Mouse (Mus musculus) intestine, embryonic 16.5 days (tissue): ENCODE measurements around the gene Ube2j2. TPM values are rescaled to one million over a fixed set of nuclear protein-coding genes. Genes with fewer than 3 reads are reported as not detected.

Source experiments
- ATAC-seq: fragments of 200-750 bp; cut with Nextera tagmentation; 2 replicates; pipeline ENCODE4 v1.8.0; 2017; ENCODE audit warnings: moderate TSS enrichment, moderate library complexity
- H3K27ac ChIP-seq: fragments of 300-500 bp; sonication (generic); 2 replicates; pipeline ENCODE4 v1.5.1; 2014; ENCODE audit warnings: mild to moderate bottlenecking, low read length
- H3K27me3 ChIP-seq: fragments of 300-500 bp; sonication (generic); replicated peaks from 2 replicates; pipeline ENCODE4 v1.6.1; 2014; ENCODE audit warnings: low read length, control low read depth, mixed read lengths; ENCODE audit not compliant: control insufficient read depth, insufficient read depth
- H3K36me3 ChIP-seq: fragments of 300-500 bp; sonication (generic); 2 replicates; pipeline ENCODE4 v1.6.1; 2014; ENCODE audit warnings: low read length, control low read depth; ENCODE audit not compliant: control insufficient read depth, insufficient read depth
- H3K4me1 ChIP-seq: fragments of 300-500 bp; sonication (generic); 2 replicates; pipeline ENCODE4 v1.6.1; 2014; ENCODE audit warnings: low read length, control low read depth, mixed read lengths; ENCODE audit not compliant: control insufficient read depth, insufficient read depth
- H3K4me2 ChIP-seq: fragments of 300-500 bp; sonication (generic); 2 replicates; pipeline ENCODE4 v1.6.1; 2014; ENCODE audit warnings: low read depth, low read length, control low read depth
- H3K4me3 ChIP-seq: fragments of 300-500 bp; sonication (generic); 2 replicates; pipeline ENCODE4 v1.5.1; 2014; ENCODE audit warnings: mild to moderate bottlenecking, low read length
- H3K9ac ChIP-seq: fragments of 300-500 bp; sonication (generic); 2 replicates; pipeline ENCODE4 v1.6.1; 2014; ENCODE audit warnings: low read depth, low read length
- H3K9me3 ChIP-seq: fragments of 300-500 bp; sonication (generic); 2 replicates; pipeline ENCODE4 v1.6.1; 2016; ENCODE audit warnings: low read length, control low read depth; ENCODE audit not compliant: control insufficient read depth
- WGBS: fragments of 180-500 bp; shearing (Covaris S2); extraction: QIAGEN DNeasy Blood & Tissue Kit; methylation state at CpG from one replicate; pipeline ENCODE4 v1.1.7; 2014; 5-methylcytosine and 5-hydroxymethylcytosine counted together
- microRNA-seq: library from miRNA; unstranded; fragments of <30 nt; microRNA quantifications from one replicate; pipeline ENCODE4, GENCODE M21; 2016
- polyA plus RNA-seq: library from polyadenylated mRNA; unstranded; fragments of >200 nt; fragmentation: Nextera tagmentation; extraction: Ambion mirVana; gene quantifications from 2 replicates; pipeline ENCODE4 v1.2.1, GENCODE M21; 2015

Gene Ube2j2
- polyA plus RNA-seq, 1 experiment from 2014 or later: 89.5 TPM

GRCm38 (mm10) chr4:156008369-156008768 lies 64.7 kb downstream of the Ube2j2 start:
- Histone ChIP-seq H3K4me3 (no peak overlapping the region), H3K4me1 (no peaks in the 10 kb centered on the region), H3K9me3 (no peaks in the 10 kb centered on the region), H3K27me3 (no peaks in the 10 kb centered on the region), H3K4me2 (no peak overlapping the region), H3K27ac (no peak overlapping the region), H3K9ac (no peak overlapping the region), H3K36me3 (peaks cover 23% of the 10 kb centered on the region)
- WGBS: 94% methylated on average over 4 of the region's 4 CpGs
- ATAC-seq: no peak

Small RNA genes within 50 kb of the gene (microRNA-seq; reads per million reads assigned to microRNA genes)
- not detected for gene Gm22991

Other genes with a start within 250 kb of the Ube2j2 start
- gene Fndc10, start 249.5 kb upstream of the Ube2j2 start, polyA plus RNA-seq: 1.9 and 2.0 TPM in 2 replicates
- 155 and 163 TPM in 2 replicates for gene Ssu72, start 239.0 kb upstream of the Ube2j2 start, polyA plus RNA-seq
- 0.16 and 0.23 TPM in 2 replicates for gene Tmem240, start 209.0 kb upstream of the Ube2j2 start, polyA plus RNA-seq
- gene Atad3a, start 182.7 kb upstream of the Ube2j2 start, polyA plus RNA-seq: 142 and 150 TPM in 2 replicates
- gene Vwa1, start 169.1 kb upstream of the Ube2j2 start, polyA plus RNA-seq: 18.9 TPM in 2 replicates
- gene Tmem88b, start 158.0 kb upstream of the Ube2j2 start, polyA plus RNA-seq: 0.89 and 1.1 TPM in 2 replicates
- not detected in 2 replicates for gene Ankrd65, start 153.4 kb upstream of the Ube2j2 start, polyA plus RNA-seq
- 210 and 226 TPM in 2 replicates for gene Mrpl20, start 141.0 kb upstream of the Ube2j2 start, polyA plus RNA-seq
- 130 and 131 TPM in 2 replicates for gene Ccnl2, start 131.3 kb upstream of the Ube2j2 start, polyA plus RNA-seq
- 180 and 196 TPM in 2 replicates for gene Aurkaip1, start 112.6 kb upstream of the Ube2j2 start, polyA plus RNA-seq
- gene Mxra8, start 104.2 kb upstream of the Ube2j2 start, polyA plus RNA-seq: 76.3 and 80.5 TPM in 2 replicates
- 3.7 and 4.7 TPM in 2 replicates for gene Dvl1, start 96.4 kb upstream of the Ube2j2 start, polyA plus RNA-seq
- 0.28 and 0.32 TPM in 2 replicates for gene Tas1r3, start 80.5 kb upstream of the Ube2j2 start, polyA plus RNA-seq
- gene Cptp, start 74.4 kb upstream of the Ube2j2 start, polyA plus RNA-seq: 23.6 and 24.9 TPM in 2 replicates
- gene Ints11, start 74.3 kb upstream of the Ube2j2 start, polyA plus RNA-seq: 60.0 and 67.1 TPM in 2 replicates
- gene Pusl1, start 52.0 kb upstream of the Ube2j2 start, polyA plus RNA-seq: 49.4 and 58.6 TPM in 2 replicates
- 9.8 and 10.8 TPM in 2 replicates for gene Acap3, start 52.0 kb upstream of the Ube2j2 start, polyA plus RNA-seq
- 59.9 and 75.4 TPM in 2 replicates for gene C1qtnf12, start 18.5 kb downstream of the Ube2j2 start, polyA plus RNA-seq
- gene B3galt6, start 48.8 kb downstream of the Ube2j2 start, polyA plus RNA-seq: 11.7 and 12.0 TPM in 2 replicates
- 165 and 171 TPM in 2 replicates for gene Sdf4, start 49.0 kb downstream of the Ube2j2 start, polyA plus RNA-seq
- 0.55 and 0.86 TPM in 2 replicates for gene Tnfrsf4, start 70.0 kb downstream of the Ube2j2 start, polyA plus RNA-seq
- gene Tnfrsf18, start 82.3 kb downstream of the Ube2j2 start, polyA plus RNA-seq: 1.0 and 1.4 TPM in 2 replicates
- gene Ttll10, start 115.6 kb downstream of the Ube2j2 start, polyA plus RNA-seq: 4.2 and 4.7 TPM in 2 replicates
- gene 9430015G10Rik, start 166.2 kb downstream of the Ube2j2 start, polyA plus RNA-seq: 21.4 and 22.3 TPM in 2 replicates
- 0.09 and 0.10 TPM in 2 replicates for gene Rnf223, start 186.7 kb downstream of the Ube2j2 start, polyA plus RNA-seq